Mouse (Mus musculus): ENCODE measurements around the gene Grm7. TPM values are rescaled to one million over a fixed set of nuclear protein-coding genes. Genes with fewer than 3 reads are reported as not detected.

Gene Grm7
- polyA plus RNA-seq, 1 experiment from 2014 or later = 4.1 TPM

DNA sequence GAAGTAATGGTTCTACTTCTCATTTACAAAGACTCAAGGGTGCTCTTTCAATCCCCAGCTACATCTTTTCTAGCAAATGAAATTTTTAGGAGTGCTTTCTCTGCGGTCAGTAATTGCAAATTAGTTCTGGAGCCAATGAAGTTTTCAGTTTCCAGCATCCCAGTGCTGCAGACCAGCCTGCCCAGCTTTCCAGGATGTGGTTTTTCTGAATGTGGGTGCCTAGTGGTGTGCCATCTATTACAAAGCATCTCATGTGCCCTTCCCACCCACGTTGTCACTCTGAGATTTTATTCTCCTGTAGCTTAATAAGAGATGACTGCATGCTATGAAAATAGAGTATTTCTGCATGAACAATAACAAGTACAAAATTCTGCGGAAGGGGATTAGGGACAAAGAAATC, 612.9 kb downstream of the Grm7 start:
- ATAC-seq (ENCODE audit: insufficient read depth, low FRiP score) = no peak

GRCm38 (mm10) chr6:111261181-111261580, 615.8 kb downstream of the Grm7 start:
- H3K36me3 ChIP-seq (ENCODE audit: control insufficient read depth, insufficient read depth, low read length) = no peaks in the 10 kb centered on the region
- no peaks in the 10 kb centered on the region for H3K27me3 ChIP-seq (ENCODE audit: control insufficient read depth, insufficient read depth, low read length)
- H3K27ac ChIP-seq (ENCODE audit: low read length) = no peak overlapping the region
- H3K9ac ChIP-seq (ENCODE audit: low read length) = no peak overlapping the region
- no peaks in the 10 kb centered on the region for H3K9me3 ChIP-seq (replicated peaks; ENCODE audit: control insufficient read depth, low read length)
- H3K4me2 ChIP-seq (ENCODE audit: low read depth, low read length) = no peak overlapping the region
- no peaks in the 10 kb centered on the region for H3K4me1 ChIP-seq (ENCODE audit: control insufficient read depth, insufficient read depth, low read length)
- WGBS = 94% methylated on average over 1 of the region's 1 CpGs
- H3K4me3 ChIP-seq (replicated peaks; ENCODE audit: low read length) = no peak overlapping the region
- ATAC-seq (ENCODE audit: insufficient read depth, low FRiP score) = no peak

More for the DNA sequence above, 612.9 kb downstream of the Grm7 start:
- no peaks in the 10 kb centered on the region for H3K36me3 ChIP-seq (ENCODE audit: control insufficient read depth, insufficient read depth, low read length)
- no peaks in the 10 kb centered on the region for H3K27me3 ChIP-seq (ENCODE audit: control insufficient read depth, insufficient read depth, low read length)
- WGBS = 79% methylated on average over 3 of the region's 3 CpGs
- no peak overlapping the region for H3K4me3 ChIP-seq (replicated peaks; ENCODE audit: low read length)
- H3K9ac ChIP-seq (ENCODE audit: low read length) = no peak overlapping the region
- no peak overlapping the region for H3K27ac ChIP-seq (ENCODE audit: low read length)
- no peaks in the 10 kb centered on the region for H3K9me3 ChIP-seq (replicated peaks; ENCODE audit: control insufficient read depth, low read length)
- H3K4me2 ChIP-seq (ENCODE audit: low read depth, low read length) = no peak overlapping the region
- H3K4me1 ChIP-seq (ENCODE audit: control insufficient read depth, insufficient read depth, low read length) = no peaks in the 10 kb centered on the region

GRCm38 (mm10) chr6:111276657-111277056, 631.3 kb downstream of the Grm7 start:
- Histone ChIP-seq H3K27me3 (ENCODE audit: control insufficient read depth, insufficient read depth, low read length) (no peaks in the 10 kb centered on the region), H3K4me1 (ENCODE audit: control insufficient read depth, insufficient read depth, low read length) (no peaks in the 10 kb centered on the region), H3K4me2 (ENCODE audit: low read depth, low read length) (no peak overlapping the region), H3K4me3 (replicated peaks; ENCODE audit: low read length) (no peak overlapping the region), H3K36me3 (ENCODE audit: control insufficient read depth, insufficient read depth, low read length) (no peaks in the 10 kb centered on the region), H3K27ac (ENCODE audit: low read length) (no peak overlapping the region), H3K9me3 (replicated peaks; ENCODE audit: control insufficient read depth, low read length) (no peaks in the 10 kb centered on the region), H3K9ac (ENCODE audit: low read length) (no peak overlapping the region)
- ATAC-seq (ENCODE audit: insufficient read depth, low FRiP score) = no peak
- 24% methylated on average over 4 of the region's 4 CpGs for WGBS

DNA sequence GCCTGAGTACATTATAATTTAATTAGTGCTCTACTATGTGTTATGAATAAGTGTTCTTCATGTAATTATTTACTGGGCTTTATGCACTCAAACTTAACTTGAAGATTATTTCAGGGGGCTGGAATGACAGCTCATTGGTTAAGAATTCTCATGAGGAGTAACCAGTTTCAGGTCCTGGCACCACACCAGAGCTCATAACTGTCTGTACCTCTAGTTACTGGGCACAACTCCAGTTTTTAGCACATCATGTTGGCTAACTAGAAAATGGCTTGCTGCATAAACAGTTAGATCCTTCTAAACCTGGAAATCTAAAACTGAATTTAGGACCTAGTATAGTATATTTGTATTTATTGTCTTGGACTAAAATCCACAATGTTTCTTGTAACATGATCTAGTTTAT, 633.1 kb downstream of the Grm7 start:
- H3K36me3 ChIP-seq (ENCODE audit: control insufficient read depth, insufficient read depth, low read length) = no peaks in the 10 kb centered on the region
- ATAC-seq (ENCODE audit: insufficient read depth, low FRiP score) = no peak
- H3K4me2 ChIP-seq (ENCODE audit: low read depth, low read length) = no peak overlapping the region
- H3K4me1 ChIP-seq (ENCODE audit: control insufficient read depth, insufficient read depth, low read length) = no peaks in the 10 kb centered on the region
- no peaks in the 10 kb centered on the region for H3K9me3 ChIP-seq (replicated peaks; ENCODE audit: control insufficient read depth, low read length)
- H3K9ac ChIP-seq (ENCODE audit: low read length) = no peak overlapping the region
- H3K27me3 ChIP-seq (ENCODE audit: control insufficient read depth, insufficient read depth, low read length) = no peaks in the 10 kb centered on the region
- H3K27ac ChIP-seq (ENCODE audit: low read length) = no peak overlapping the region
- H3K4me3 ChIP-seq (replicated peaks; ENCODE audit: low read length) = no peak overlapping the region

- Histone ChIP-seq H3K4me3 (replicated peaks; ENCODE audit: low read length) (no peak overlapping the region), H3K9me3 (replicated peaks; ENCODE audit: control insufficient read depth, low read length) (no peaks in the 10 kb centered on the region), H3K27ac (ENCODE audit: low read length) (no peak overlapping the region), H3K4me1 (ENCODE audit: control insufficient read depth, insufficient read depth, low read length) (no peaks in the 10 kb centered on the region), H3K9ac (ENCODE audit: low read length) (no peak overlapping the region), H3K4me2 (ENCODE audit: low read depth, low read length) (no peak overlapping the region), H3K36me3 (ENCODE audit: control insufficient read depth, insufficient read depth, low read length) (no peaks in the 10 kb centered on the region), H3K27me3 (ENCODE audit: control insufficient read depth, insufficient read depth, low read length) (no peaks in the 10 kb centered on the region)
- WGBS = 75% methylated on average over 5 of the region's 5 CpGs
- no peak for ATAC-seq (ENCODE audit: insufficient read depth, low FRiP score)
Observed at GRCm38 (mm10) chr6:111293505-111294001, 648.2 kb downstream of the Grm7 start.

DNA sequence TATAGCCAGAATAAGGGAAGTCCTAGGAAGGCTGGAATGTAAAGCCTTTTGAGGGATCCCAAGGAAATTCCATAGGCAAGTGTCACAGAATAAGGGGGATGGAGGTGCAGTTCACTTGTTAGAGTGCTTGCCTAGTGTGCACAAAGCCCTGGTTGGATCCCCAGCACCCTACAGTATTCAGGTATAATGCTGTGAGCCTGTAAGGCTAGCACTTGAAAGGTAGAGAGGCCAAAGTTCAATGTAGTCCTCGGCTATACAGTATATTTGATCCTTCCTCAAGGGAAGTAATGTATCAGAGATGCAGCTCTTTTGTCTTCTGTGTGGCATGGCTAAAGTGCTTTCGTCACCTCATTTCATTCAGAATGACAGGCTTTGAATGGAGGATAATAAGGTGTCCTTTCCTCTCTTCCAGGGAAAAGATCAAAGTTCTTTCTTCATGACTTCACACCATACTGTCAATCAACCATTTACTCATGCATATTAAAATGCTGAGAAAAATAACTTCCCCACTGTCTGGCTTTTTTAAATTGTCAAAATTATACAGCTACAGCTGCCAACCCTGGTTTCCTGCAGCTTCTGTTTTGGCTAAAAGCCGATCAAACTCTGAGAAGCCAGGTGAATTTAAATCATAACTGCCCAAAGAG, 658.7 kb downstream of the Grm7 start:
- H3K9ac ChIP-seq (ENCODE audit: low read length) = no peak overlapping the region
- no peaks in the 10 kb centered on the region for H3K36me3 ChIP-seq (ENCODE audit: control insufficient read depth, insufficient read depth, low read length)
- WGBS = 68% methylated on average over 3 of the region's 3 CpGs
- no peak overlapping the region for H3K4me2 ChIP-seq (ENCODE audit: low read depth, low read length)
- H3K9me3 ChIP-seq (replicated peaks; ENCODE audit: control insufficient read depth, low read length) = no peaks in the 10 kb centered on the region
- no peaks in the 10 kb centered on the region for H3K4me1 ChIP-seq (ENCODE audit: control insufficient read depth, insufficient read depth, low read length)
- no peaks in the 10 kb centered on the region for H3K27me3 ChIP-seq (ENCODE audit: control insufficient read depth, insufficient read depth, low read length)
- H3K4me3 ChIP-seq (replicated peaks; ENCODE audit: low read length) = no peak overlapping the region
- no peak overlapping the region for H3K27ac ChIP-seq (ENCODE audit: low read length)
- no peak for ATAC-seq (ENCODE audit: insufficient read depth, low FRiP score)

DNA sequence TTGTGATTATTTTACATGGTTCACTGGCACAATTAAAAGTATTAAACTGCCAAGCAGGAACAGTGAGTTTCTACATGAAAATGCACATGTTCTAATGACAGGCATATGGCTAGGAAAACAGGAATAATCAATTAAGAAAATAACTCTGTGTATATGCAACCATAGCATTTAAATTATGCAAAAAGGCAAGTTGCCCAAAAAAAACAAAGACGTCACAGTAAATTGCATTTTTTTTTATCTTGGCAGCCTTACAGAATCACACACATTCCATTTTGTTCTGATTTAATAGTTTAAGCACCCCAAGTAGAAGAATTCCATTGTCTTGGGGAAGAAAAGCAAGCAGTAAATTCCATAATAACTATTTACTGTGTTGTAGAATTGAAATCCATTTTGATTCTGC, 716.3 kb downstream of the Grm7 start:
- H3K27me3 ChIP-seq (ENCODE audit: control insufficient read depth, insufficient read depth, low read length) = no peaks in the 10 kb centered on the region
- H3K9ac ChIP-seq (ENCODE audit: low read length) = no peak overlapping the region
- H3K4me2 ChIP-seq (ENCODE audit: low read depth, low read length) = no peak overlapping the region
- H3K36me3 ChIP-seq (ENCODE audit: control insufficient read depth, insufficient read depth, low read length) = no peaks in the 10 kb centered on the region
- no peak overlapping the region for H3K27ac ChIP-seq (ENCODE audit: low read length)
- H3K4me1 ChIP-seq (ENCODE audit: control insufficient read depth, insufficient read depth, low read length) = no peaks in the 10 kb centered on the region
- no peak for ATAC-seq (ENCODE audit: insufficient read depth, low FRiP score)
- H3K4me3 ChIP-seq (replicated peaks; ENCODE audit: low read length) = no peak overlapping the region
- H3K9me3 ChIP-seq (replicated peaks; ENCODE audit: control insufficient read depth, low read length) = no peaks in the 10 kb centered on the region
- WGBS = 48% methylated on average over 1 of the region's 1 CpGs

GRCm38 (mm10) chr6:111368111-111368510, 722.7 kb downstream of the Grm7 start:
- Histone ChIP-seq H3K27me3 (ENCODE audit: control insufficient read depth, insufficient read depth, low read length) (no peaks in the 10 kb centered on the region), H3K9me3 (replicated peaks; ENCODE audit: control insufficient read depth, low read length) (no peaks in the 10 kb centered on the region), H3K9ac (ENCODE audit: low read length) (no peak overlapping the region), H3K4me1 (ENCODE audit: control insufficient read depth, insufficient read depth, low read length) (no peaks in the 10 kb centered on the region), H3K27ac (ENCODE audit: low read length) (no peak overlapping the region), H3K36me3 (ENCODE audit: control insufficient read depth, insufficient read depth, low read length) (no peaks in the 10 kb centered on the region), H3K4me2 (ENCODE audit: low read depth, low read length) (no peak overlapping the region), H3K4me3 (replicated peaks; ENCODE audit: low read length) (no peak overlapping the region)
- WGBS = 83% methylated on average over 3 of the region's 3 CpGs
- no peak for ATAC-seq (ENCODE audit: insufficient read depth, low FRiP score)

DNA sequence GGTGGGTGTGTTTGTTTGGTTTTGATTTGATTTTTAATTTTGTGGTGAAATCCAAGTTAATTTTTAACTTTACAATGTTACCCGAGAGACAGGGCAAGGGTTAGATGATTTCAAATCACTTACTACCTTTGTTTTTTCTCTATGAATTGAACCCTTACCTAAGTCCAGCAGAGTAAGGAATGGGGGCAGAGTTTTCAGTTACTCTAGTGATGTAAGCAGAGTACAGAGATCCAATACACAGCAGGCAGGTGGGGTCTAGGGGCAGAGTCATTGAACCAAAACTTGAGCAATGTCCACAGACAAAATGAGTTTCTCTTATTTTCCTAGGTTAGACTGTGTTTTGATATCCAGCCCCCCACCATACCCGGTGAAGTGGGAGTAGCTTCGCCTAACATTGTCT, 723.2 kb downstream of the Grm7 start:
- ATAC-seq (ENCODE audit: insufficient read depth, low FRiP score) = no peak
- Histone ChIP-seq H3K27ac (ENCODE audit: low read length) (no peak overlapping the region), H3K4me1 (ENCODE audit: control insufficient read depth, insufficient read depth, low read length) (no peaks in the 10 kb centered on the region), H3K9ac (ENCODE audit: low read length) (no peak overlapping the region), H3K36me3 (ENCODE audit: control insufficient read depth, insufficient read depth, low read length) (no peaks in the 10 kb centered on the region), H3K4me2 (ENCODE audit: low read depth, low read length) (no peak overlapping the region), H3K27me3 (ENCODE audit: control insufficient read depth, insufficient read depth, low read length) (no peaks in the 10 kb centered on the region), H3K4me3 (replicated peaks; ENCODE audit: low read length) (no peak overlapping the region), H3K9me3 (replicated peaks; ENCODE audit: control insufficient read depth, low read length) (no peaks in the 10 kb centered on the region)
- 72% methylated on average over 3 of the region's 3 CpGs for WGBS

All from stomach, embryonic 16.5 days (tissue).